Mouse (Mus musculus) lung, postnatal 0 days (tissue): ENCODE measurements around the gene Pfdn6.

Experiments
- CTCF ChIP-seq: IDR thresholded peaks from 2 replicates; pipeline ENCODE4 v1.5.1; 2016; ENCODE audit warnings: antibody characterized with exemption, mild to moderate bottlenecking
- EP300 ChIP-seq: IDR thresholded peaks from 2 replicates; pipeline ENCODE4 v1.6.1; 2016; ENCODE audit warnings: antibody characterized with exemption, mild to moderate bottlenecking, control low read depth

GRCm38 (mm10) chr17:33977861-33978557 is 37.9 kb upstream of the Pfdn6 start:
- TF ChIP-seq CTCF, result no peak
- no peak for TF ChIP-seq EP300
